Mouse (Mus musculus) megakaryocyte-erythroid progenitor cell, adult 5-6 weeks (primary cell): ENCODE results near the gene Faf1. TPM values are rescaled to one million over a fixed set of nuclear protein-coding genes. Genes with fewer than 3 reads are reported as not detected.

Source experiments
- ATAC-seq: replicated peaks from 2 replicates; pipeline ENCODE4 v1.8.0; 2016; ENCODE audit warnings: mild to moderate bottlenecking, inconsistent platforms; ENCODE audit not compliant: severe bottlenecking, poor library complexity, low FRiP score, low TSS enrichment
- total RNA-seq, 2 experiments: library from RNA; stranded (forward) in 1 of 2; stranded (reverse) in 1 of 2; fragments of 200-1000, 215-1000 nt in 1 of 2; fragments of >200 nt in 1 of 2; fragmentation: Nextera tagmentation in 1 of 2; gene quantifications; 2 replicates each; pipeline ENCODE4 v1.2.3; 2014 to 2017

Gene Faf1
- total RNA-seq, 2 experiments from 2014 or later: 36.9 to 45.1 TPM

DNA sequence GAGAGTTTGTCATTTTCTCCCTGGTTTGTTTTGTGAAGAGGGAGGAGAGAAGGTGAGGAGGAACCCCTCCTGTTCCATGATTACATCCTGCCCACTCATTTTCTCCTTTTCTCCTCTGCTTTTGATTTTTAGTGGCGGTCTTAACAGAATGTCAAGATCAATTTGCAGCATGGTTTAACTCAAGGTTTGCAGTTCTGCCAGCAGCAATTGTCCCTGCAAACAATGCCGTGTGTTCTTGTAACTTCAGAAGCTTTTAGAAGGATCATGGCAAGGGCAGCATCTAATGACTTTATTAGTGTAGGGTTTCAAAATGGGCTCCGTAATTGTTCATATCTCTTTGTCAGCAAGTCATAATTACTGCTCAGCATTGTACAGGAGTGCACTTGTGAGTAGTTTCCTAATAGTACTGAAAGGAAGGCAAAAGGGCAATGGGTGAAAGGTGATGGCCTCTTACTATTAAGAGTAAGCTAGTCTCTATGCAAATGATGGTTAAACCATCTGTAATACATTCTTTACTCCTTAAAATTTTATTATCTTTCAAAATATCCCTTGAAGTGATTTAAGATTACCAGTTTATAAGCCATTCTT, 192.6 kb downstream of the Faf1 start:
- no peak for ATAC-seq

DNA sequence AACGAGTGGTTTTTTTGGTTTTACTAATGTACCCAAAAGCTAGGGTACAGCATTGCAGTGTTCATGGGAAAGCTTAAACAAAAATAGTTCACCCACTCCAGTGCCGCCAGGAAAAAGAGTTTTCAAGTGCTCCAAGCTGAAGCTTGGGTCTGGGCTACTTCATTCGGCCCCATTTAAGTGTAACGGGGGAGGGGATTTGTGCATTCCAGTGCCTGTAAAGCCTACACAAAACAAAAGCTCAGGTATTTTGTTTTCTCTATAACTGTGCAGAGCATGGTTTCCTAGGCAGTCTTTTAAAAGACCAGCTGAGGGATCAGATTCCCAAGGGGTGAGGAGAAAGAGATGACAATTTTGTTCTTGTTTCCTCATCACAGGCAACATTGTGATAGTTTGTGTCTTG, 207.9 kb downstream of the Faf1 start:
- ATAC-seq: no peak

DNA sequence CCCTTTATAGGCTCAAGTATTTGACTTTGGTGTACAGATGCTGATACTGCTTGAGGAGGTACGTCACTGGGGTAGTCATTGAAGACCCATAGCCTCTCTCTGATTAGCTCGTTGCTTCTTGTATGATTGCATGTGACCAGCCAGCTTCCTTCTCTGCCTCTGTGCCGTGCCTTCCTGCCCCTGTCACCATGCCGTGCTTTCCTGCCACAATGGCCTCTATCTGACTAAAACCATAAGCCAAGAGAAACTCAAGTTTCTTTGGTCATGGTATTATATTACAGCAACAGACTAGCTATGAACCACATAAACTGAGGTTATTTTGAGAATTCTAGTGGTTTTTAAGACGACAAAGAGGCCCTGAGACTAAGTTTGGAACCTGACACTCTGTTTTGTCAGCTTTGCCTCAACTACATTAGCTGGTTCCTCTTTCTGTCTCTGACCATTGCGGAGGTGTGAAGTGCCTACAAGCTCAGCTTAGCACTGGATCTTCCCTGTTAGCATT, 211.5 kb downstream of the Faf1 start:
- no peak for ATAC-seq

DNA sequence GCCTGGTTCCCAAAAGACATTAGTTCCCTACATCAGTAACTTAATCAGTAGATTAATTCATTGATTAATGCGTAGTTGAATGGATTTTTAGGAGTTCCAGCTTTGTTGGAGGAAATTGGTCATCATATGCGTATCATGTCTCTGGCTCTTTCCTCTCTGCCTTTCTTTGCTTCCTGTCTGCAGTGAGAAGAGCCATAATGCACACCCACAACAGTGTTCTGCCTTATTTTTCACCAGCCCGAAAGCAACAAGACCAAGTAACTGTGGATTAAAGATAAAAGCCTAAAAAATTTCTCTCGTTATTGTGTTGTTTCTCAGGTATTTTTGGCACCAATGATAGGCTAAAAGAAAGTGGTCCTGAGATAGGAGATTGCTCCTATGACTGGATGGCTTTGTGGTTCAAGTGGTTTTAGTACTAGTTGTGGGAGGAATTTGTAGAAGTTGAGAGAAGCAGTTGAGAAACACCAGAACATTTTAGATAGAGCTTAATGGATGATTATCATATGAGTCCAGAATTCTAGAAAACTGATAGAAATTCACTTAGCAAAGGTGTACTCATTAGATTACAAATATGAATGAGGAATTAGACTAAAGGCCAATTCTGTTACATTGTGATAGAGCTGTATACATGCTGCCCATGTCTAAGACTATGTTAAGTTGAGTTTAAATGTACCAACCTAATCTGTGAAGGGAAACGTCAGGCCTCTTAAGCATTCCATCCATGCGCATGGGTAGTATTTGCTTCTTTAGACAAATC, 221.6 kb downstream of the Faf1 start:
- ATAC-seq: peak; percentile 94

DNA sequence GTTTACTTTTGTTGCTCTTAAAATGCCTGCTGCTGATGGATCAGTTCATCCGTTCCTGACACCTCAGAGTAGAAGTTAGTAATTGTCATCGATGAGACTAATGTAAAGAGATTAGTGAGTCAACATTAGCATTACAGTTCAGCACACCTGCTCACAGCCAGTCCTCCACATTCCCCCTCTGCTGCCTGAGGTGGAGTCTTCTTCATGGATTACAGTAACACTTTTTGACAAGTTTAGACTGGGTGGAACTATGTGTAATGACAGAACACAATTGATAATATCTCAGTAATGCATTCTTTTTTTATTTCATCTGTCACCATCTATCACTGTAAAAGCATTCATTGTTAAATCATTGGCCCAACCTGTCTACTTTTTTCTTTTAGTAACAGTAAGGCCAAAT, 224.7 kb downstream of the Faf1 start:
- no peak for ATAC-seq

DNA sequence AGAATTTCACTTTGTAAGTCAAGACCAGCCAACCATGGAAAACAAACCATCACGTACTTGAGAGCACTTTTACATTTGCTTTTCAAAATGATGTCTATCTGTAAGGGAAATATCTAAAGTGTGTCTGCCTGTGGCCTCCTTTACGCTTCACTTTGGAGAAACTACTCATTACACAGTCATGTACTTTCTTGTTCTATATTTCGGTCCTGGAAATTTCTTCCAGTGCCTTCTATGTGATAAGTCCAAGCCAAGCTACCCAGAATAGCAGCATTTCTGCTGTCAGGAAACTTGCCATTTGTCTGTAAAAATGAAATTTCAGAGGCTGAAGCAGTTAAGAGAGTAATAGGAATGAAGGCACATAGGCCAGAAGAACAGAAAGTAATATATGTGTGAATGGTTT, 228.1 kb downstream of the Faf1 start:
- ATAC-seq: no peak

DNA sequence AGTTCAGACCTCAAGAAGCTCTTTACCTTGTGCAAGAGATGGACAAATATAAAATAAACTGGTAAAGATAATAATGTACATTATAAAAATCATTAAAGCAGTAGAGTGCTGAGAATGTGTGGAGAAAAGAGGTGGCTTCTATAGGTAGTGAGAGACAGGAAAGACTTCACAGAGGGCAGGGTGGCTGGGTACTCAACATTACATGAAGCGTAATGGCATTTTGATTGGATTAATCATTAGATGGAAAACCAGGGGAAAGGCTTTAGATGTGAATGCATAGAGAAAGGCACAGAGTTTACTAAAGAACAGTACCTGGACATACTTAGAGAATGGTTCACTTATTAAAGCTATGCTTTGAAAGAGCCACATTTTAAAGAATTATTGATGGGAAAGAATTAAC, 252.7 kb downstream of the Faf1 start:
- ATAC-seq: no peak

DNA sequence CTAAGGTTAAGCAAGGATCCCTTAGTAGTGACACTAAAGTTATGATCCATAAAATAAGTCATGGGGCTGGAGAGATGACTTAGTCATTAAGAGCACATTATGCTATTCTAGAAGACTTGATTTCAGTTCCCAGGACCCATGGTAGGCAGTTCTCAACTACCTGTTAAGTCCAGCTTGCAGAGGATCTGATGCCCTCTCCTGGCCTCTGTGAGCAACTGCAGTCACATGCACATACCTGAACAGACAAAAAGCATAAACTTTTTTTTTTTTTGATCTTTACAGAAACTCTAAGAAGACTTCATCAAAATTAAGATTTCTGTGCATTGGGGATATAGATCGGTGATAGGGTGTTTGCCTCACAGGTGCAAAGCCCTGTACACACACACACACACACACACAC, 254.1 kb downstream of the Faf1 start:
- ATAC-seq: peak; percentile 79

DNA sequence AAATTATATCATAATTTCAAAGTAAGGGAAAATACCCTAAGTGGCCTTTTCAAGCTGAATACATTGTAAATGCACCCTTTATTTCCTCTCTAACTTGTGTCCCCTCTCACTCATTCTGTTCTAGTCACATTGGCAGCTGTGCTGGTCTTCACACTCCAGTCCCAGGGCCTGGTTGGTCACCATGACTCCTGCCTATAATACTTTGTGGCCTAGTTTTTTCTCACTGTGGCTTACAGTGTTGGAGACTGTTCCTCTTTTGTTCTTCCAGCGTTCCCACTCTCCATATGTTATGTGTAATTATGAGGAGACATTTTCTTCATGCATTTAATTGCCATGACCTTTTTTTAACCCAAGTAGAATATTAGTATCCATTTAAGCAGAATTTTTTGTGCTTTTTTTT, 254.5 kb downstream of the Faf1 start:
- ATAC-seq: no peak

DNA sequence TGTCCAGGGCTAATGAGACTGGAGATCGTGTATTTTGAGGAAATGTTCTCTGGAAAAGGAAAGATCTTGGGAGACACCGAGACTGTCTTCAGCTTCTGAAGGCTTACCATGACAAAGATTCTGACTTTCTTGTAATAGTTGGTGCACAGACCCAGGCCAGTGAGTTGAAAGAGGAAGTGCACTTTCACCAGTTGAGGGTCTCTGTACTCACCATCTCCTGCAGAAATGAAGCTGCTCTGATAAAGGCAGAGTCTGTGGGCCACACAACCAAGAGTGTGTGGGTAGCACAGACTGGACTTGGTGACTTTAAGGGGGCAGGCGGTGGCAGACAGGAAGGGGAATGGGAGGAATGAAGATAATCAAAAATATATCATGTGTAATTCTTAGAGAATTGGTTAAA, 260.2 kb downstream of the Faf1 start:
- ATAC-seq: no peak

DNA sequence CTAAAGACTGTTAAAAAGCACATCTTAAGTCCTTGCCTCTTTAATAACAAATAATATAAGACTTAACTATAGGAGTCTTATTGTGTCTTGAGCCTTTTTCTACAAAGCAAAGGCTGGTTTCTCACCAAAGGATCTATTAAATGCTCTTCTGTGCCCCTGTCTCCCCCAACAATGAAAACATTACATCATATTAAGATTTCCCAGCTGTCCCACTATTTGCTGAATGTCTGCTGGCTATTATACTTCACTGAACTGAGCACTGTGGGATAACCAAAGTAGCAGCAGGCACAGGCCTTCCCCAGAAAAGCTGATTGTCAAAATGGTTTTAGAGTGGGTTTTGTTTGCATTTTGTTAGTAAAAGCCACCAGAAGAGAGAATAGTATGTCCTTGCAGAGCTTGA, 262.9 kb downstream of the Faf1 start:
- ATAC-seq: no peak

DNA sequence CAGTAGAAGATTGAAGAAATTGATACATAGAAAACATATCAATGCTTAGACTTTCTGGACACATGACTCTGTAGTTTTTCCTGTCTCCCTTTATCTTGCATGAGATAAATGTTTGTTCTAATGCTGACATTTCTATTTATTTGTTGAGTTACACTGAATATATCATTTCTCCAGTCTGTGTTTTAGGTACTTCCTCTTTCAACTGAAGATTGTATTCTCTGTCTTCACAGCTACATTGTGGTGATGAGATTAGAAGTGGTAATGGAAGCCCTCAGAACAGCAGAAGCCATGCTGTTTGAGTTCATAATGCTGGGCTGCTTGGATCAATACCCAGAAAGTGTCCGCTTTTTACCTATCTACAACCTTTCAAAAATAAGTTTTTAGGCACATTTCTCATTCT, 269.2 kb downstream of the Faf1 start:
- ATAC-seq: no peak

DNA sequence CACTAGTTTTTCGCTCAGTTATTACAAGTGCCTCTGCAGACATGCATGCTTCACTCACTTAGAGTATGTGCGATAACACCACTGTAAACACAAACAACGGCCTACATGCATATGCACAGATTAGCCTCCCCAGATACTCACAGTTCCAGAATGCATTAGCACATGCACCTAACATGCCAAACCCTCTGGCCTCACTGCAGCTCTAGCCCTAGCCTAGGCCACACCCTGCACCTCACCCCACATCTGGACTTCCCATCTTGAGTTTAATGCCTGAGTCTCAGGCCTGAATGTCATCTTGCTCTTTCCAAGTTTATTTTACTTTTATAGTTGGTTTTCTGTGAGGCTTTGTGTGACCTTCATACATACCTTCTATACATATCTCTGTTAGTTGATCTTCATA, 272.9 kb downstream of the Faf1 start:
- ATAC-seq: peak; percentile 87

DNA sequence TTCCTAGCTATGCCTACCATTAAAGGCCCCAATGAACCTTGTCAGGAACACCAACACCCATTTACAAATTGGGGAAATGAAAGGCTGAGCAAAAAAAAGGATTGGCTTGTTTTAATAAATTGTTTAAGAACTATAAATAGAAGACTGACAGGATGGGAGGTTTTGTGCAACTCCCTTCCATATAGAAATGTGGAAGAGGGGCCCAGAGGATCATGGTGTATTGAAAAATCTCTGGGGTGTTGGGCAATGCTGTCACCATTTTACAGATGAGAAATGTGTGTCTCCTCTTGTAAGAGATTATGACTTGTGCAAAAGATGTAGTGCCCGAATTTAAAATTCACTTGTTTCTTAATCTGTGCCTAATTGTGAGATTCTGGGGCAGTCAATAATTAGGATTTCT, 277.1 kb downstream of the Faf1 start:
- no peak for ATAC-seq

DNA sequence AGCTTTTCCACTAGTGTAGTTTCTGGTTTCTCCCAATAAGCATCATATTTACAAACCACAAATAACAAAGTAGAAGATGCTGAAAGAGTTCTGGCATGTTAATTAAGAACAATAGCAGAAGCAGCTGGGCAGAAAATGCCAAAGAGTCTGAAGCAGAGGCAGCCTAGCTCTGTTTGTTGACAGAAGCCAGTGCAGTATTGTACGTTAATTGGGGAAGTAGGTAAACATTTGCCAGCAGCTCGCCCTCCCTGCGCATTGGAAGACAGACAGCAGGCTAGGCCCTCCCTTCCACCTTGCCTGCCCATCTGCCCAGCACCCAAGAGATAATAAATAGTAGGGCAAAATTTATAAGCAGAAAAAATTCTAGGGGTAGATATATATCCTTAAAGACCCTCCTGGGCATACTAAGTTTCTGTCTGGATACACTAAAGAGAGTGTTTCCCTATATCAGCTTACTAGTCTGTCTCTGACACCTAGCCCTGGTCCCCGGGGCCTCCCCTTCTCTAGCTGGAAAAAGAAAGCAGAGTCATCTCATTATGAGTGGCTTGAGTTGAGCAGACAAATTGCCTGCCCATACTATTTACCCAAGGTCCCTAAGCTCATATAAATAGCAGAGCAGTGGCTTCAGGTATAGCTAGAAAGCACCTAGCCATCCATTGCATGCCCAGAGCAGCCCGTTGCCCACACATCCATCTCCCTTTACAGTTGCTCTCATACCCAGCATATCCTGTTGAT, 284.0 kb downstream of the Faf1 start:
- ATAC-seq: no peak

DNA sequence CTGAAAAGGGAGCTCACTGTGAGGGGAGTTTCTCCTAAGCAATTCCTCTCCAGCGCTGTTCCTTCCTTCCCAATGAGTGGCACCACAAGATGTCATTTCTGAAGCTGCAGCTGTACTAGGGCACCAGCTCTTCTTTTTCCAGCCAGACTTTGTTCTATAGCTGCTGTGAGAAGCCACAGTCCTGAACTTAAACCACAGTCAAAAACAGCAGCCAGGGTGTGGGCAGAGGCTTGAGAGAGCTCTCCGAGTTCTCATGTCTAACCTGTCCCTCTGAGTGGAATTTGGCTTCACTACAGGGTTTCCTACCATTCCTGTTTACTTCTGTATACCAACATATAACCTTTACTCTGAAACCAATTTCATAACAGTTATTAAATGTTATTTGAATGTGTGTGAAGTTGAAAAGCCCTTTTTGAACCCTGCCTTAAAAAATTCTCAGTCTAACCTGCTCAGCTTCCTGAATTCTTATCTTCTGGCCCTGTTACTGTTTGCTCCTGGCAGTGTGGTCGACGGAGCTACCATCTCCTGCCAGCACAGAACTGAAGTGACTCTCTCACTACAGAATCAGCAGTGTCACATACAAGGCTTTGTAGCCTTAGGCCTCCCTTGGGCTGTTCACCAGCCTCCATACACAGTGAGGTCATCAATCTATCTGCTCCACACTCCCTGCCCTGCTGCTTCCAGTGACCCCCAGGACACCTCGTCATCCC, 287.3 kb downstream of the Faf1 start:
- peak; percentile 70 for ATAC-seq

DNA sequence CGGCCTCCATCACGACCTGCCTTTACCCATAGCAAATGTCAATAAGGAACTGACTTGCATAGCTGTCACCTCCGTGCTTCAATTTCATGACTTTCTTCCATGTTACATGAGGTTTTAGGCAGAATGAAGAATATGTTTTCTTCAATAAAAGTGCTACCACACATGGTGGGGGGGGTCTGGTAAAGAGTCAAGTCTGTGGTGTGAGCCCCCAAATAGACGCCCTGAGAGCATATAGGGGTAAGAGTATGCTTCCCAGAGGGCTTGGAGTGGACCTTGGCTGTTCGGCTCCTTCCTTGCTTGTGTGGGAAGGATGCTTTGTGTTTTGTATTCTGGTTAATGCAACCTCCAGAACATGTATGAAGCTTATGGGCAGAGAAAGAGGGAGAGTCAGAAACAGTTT, 293.2 kb downstream of the Faf1 start:
- no peak for ATAC-seq

DNA sequence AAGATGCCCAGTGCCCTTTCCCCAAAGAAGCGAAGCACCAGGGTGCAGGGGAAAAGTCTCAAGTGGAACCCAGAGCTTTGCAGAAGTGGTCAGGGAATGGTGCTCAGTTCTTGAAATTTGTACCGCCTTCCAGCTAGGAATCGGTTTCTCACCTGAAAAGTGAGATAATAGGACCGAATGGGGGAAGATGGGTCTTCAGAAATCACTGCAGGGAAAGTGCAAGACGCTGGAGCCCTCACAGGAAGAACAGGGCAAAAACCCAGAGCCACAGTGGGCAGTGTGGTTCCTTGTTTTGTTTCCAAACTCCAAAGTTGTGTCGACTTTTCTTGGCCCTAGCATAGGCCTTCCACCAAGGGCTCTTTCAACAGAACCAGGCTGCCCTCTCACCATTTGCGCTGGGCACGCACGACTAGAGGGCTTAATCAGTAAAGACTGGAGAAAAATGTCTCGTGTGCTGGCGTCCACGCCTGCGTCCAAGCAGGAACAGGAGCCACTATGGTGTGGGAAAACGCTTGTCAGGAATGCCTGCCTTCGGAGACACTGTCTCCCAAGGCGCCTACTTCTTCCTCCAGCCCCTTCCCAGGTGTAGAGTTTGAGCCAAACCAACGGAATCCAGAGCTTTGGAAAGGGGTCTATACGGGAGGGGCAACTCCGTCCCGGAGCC, 297.7 kb downstream of the Faf1 start:
- ATAC-seq: no peak

DNA sequence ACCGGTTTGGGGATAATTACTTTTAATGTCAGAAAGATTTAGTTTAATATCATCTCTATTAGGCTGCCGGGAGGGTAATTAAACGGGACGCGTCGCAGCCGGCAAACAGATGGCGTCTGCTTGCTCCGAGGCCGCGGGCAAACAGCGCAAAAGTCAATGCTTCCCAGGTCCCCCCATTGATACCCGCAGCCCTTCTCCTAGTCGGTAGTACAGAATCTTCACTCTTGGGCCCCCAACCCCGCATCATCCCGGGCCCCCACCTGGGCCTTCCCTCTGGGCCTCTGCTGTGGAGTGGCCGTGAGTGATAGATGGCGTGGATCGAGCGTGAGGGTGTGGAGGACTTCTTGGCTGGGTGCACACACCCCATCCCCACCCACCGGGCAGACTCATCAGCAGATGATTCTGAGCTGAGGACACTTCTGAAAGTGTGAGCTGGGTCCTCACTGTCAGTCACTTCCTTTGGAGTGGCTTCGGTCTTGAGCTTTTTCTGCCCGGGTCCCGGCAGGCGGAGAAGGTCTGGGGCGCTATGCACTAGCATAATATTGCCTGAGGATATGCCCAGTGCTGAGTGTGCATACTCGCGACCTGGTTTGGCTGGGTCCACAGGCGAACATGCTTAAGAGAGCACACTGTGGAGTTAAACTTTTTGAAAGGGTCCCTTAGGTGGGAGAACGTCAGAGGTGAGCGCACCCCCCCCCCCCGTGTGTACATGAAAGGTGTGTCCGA, 298.4 kb downstream of the Faf1 start:
- ATAC-seq: 0 out of 2 replicates have a peak, but pooled peaks have one; percentile 25
